Mouse (Mus musculus): ENCODE results near the gene Ascc1.

- TF ChIP-seq POLR2A (IDR thresholded peaks at IDR 0.05; ENCODE audit: extremely low read depth, insufficient read depth, low read length) (no peak), CTCF (IDR thresholded peaks at IDR 0.05; ENCODE audit: low read depth, low read length) (no peak)
These were observed 93.0 kb downstream of the Ascc1 start for GRCm38 (mm10) chr10:60095558-60095957.

All from liver, adult 2 months (tissue).